Mouse (Mus musculus): ENCODE results near the gene Wdr20.

Gene Wdr20

GRCm38 (mm10) chr12:110781181-110781580 lies 43.4 kb downstream of the Wdr20 start:
- no peak for DNase-seq

GRCm38 (mm10) chr12:110782278-110782677 lies 44.5 kb downstream of the Wdr20 start:
- DNase-seq: no peak

GRCm38 (mm10) chr12:110784211-110784610 lies 46.5 kb downstream of the Wdr20 start:
- DNase-seq: no peak

GRCm38 (mm10) chr12:110786243-110786642 lies 48.5 kb downstream of the Wdr20 start:
- DNase-seq: no peak

- no peak for DNase-seq
Observed at GRCm38 (mm10) chr12:110790580-110790979, 52.8 kb downstream of the Wdr20 start.

GRCm38 (mm10) chr12:110791026-110791425 lies 53.3 kb downstream of the Wdr20 start:
- peak in 1 of 2 experiments; percentile 45 for DNase-seq

GRCm38 (mm10) chr12:110795035-110795434 lies 57.3 kb downstream of the Wdr20 start:
- DNase-seq: peak; percentile 35 to 53

- peak; percentile 36 to 70 for DNase-seq
Observed at GRCm38 (mm10) chr12:110796748-110797147, 59.0 kb downstream of the Wdr20 start.

- no peak for DNase-seq
Observed at GRCm38 (mm10) chr12:110797202-110797601, 59.5 kb downstream of the Wdr20 start.

- peak; percentile 71 to 86 for DNase-seq
Observed at GRCm38 (mm10) chr12:110797842-110798431, 60.2 kb downstream of the Wdr20 start.

- DNase-seq: peak; percentile 27 to 46
Observed at GRCm38 (mm10) chr12:110799226-110799625, 61.5 kb downstream of the Wdr20 start.

GRCm38 (mm10) chr12:110801876-110802464 lies 64.2 kb downstream of the Wdr20 start:
- DNase-seq: peak in 1 of 2 experiments; percentile 35

- DNase-seq: no peak
Observed at GRCm38 (mm10) chr12:110802674-110803297, 65.0 kb downstream of the Wdr20 start.

GRCm38 (mm10) chr12:110804261-110804660 lies 66.5 kb downstream of the Wdr20 start:
- peak; percentile 48 to 51 for DNase-seq

- DNase-seq: peak; percentile 62 to 65
Observed at GRCm38 (mm10) chr12:110806301-110806970, 68.7 kb downstream of the Wdr20 start.

- DNase-seq: peak in 1 of 2 experiments; percentile 27
Observed at GRCm38 (mm10) chr12:110808430-110808829, 70.7 kb downstream of the Wdr20 start.

GRCm38 (mm10) chr12:110808848-110809247 lies 71.1 kb downstream of the Wdr20 start:
- DNase-seq: peak in 1 of 2 experiments; percentile 29

GRCm38 (mm10) chr12:110813132-110813531 lies 75.4 kb downstream of the Wdr20 start:
- DNase-seq: no peak

- no peak for DNase-seq
Observed at GRCm38 (mm10) chr12:110813624-110814023, 75.9 kb downstream of the Wdr20 start.

GRCm38 (mm10) chr12:110814924-110815323 lies 77.2 kb downstream of the Wdr20 start:
- DNase-seq: no peak

- no peak for DNase-seq
Observed at GRCm38 (mm10) chr12:110816833-110817232, 79.1 kb downstream of the Wdr20 start.

GRCm38 (mm10) chr12:110819367-110819766 lies 81.6 kb downstream of the Wdr20 start:
- no peak for DNase-seq

- no peak for DNase-seq
Observed at GRCm38 (mm10) chr12:110821787-110822186, 84.0 kb downstream of the Wdr20 start.

- no peak for DNase-seq
Observed at GRCm38 (mm10) chr12:110822366-110822765, 84.6 kb downstream of the Wdr20 start.

Data from kidney, postnatal 25 days (tissue).